Comparison of ENCODE assay signal across 8 mouse cellular contexts in the genomic region with DNA sequence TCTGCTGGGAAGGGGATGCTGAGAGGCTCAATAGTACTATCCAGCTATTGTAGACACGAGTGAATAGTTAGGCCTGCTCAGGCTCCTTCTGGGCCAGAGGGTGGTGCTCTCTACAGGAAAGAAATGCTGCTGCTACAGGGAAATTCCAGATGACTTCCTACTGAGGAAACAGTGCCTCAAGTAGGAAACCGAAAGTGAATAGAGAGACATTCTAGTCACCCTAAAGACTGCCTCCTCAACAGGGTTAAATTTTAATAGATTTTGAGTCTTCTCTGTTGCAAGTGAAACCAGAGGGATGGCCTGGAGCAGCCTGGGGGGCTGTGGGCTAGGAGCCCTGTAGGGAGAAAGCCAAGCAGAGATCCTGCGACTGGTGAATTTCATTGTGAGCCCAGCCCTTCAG. TPM values are rescaled to one million over a fixed set of nuclear protein-coding genes. Genes with fewer than 3 reads are reported as not detected.
DNase-seq lines count a peak whose midpoint lies in the region; ATAC-seq and TF ChIP-seq lines count a peak whose summit lies in the region.

No protein-coding gene starts in this region.

- H3K4me3 ChIP-seq in midbrain, postnatal 0 days (ENCODE audit: low read depth, low read length): no peak overlapping the region
- H3K4me3 ChIP-seq in midbrain, embryonic 11.5 days (ENCODE audit: low read depth, low read length): no peak overlapping the region
- 0 out of 2 replicates have a peak overlapping the region, but pooled peaks have one; percentile 10 for H3K4me3 ChIP-seq in heart, embryonic 11.5 days (ENCODE audit: low read depth, low read length)

- ATAC-seq in midbrain, postnatal 0 days (ENCODE audit: low FRiP score): no peak
- no peak for ATAC-seq in midbrain, embryonic 11.5 days (ENCODE audit: low FRiP score)
- 0 out of 2 replicates have a peak, but pooled peaks have one; percentile 33 for ATAC-seq in heart, embryonic 11.5 days (replicated peaks; ENCODE audit: insufficient number of reproducible peaks, low FRiP score, low TSS enrichment)

- H3K9me3 ChIP-seq in midbrain, postnatal 0 days (ENCODE audit: low read length): no peaks in the 10 kb centered on the region
- no peaks in the 10 kb centered on the region for H3K9me3 ChIP-seq in midbrain, embryonic 11.5 days (ENCODE audit: control insufficient read depth, low read length)
- H3K9me3 ChIP-seq in heart, embryonic 11.5 days (replicated peaks; ENCODE audit: control insufficient read depth, low read length): no peaks in the 10 kb centered on the region

- 37% methylated on average over 3 of the region's 3 CpGs for WGBS in midbrain, postnatal 0 days
- 43% methylated on average over 3 of the region's 3 CpGs for WGBS in midbrain, embryonic 11.5 days
- 23% methylated on average over 3 of the region's 3 CpGs for WGBS in heart, embryonic 11.5 days (ENCODE audit: insufficient replicate concordance)

- TF ChIP-seq CTCF in midbrain, postnatal 0 days (IDR thresholded peaks at IDR 0.05): peak; percentile 22; the same call in 1 of the 2 replicates

- no peak overlapping the region for H3K27ac ChIP-seq in midbrain, postnatal 0 days (ENCODE audit: low read depth, low read length)
- no peak overlapping the region for H3K27ac ChIP-seq in midbrain, embryonic 11.5 days (ENCODE audit: low read depth, low read length)
- H3K27ac ChIP-seq in heart, embryonic 11.5 days (ENCODE audit: low read depth, low read length): no peak overlapping the region

- intact Hi-C loops in left cerebral cortex, postnatal 10 days (cut with DNase I): no loop called here

- H3K36me3 ChIP-seq in midbrain, postnatal 0 days (ENCODE audit: insufficient read depth, low read length): no peaks in the 10 kb centered on the region
- H3K36me3 ChIP-seq in midbrain, embryonic 11.5 days (ENCODE audit: control insufficient read depth, insufficient read depth, low read length): no peaks in the 10 kb centered on the region
- no peaks in the 10 kb centered on the region for H3K36me3 ChIP-seq in heart, embryonic 11.5 days (ENCODE audit: control insufficient read depth, insufficient read depth, low read length)
- H3K36me3 ChIP-seq in splenic B cell, adult 2 months (ENCODE audit: control insufficient read depth, insufficient read depth, low read length, poor library complexity, severe bottlenecking): peaks cover 7% of the 10 kb centered on the region; the same call in 1 of the 2 replicates

- H3K9ac ChIP-seq in midbrain, postnatal 0 days (replicated peaks; ENCODE audit: low read length, poor library complexity, severe bottlenecking): no peak overlapping the region
- H3K9ac ChIP-seq in midbrain, embryonic 11.5 days (ENCODE audit: low read length): no peak overlapping the region
- no peak overlapping the region for H3K9ac ChIP-seq in heart, embryonic 11.5 days (ENCODE audit: low read depth, low read length)

- no peaks in the 10 kb centered on the region for H3K4me1 ChIP-seq in midbrain, postnatal 0 days (ENCODE audit: insufficient read depth, low read length)
- no peaks in the 10 kb centered on the region; the same call in 1 of the 2 replicates for H3K4me1 ChIP-seq in midbrain, embryonic 11.5 days (ENCODE audit: control insufficient read depth, insufficient read depth, low read length)
- H3K4me1 ChIP-seq in heart, embryonic 11.5 days (ENCODE audit: control insufficient read depth, insufficient read depth, low read length): peaks cover 4% of the 10 kb centered on the region; the same call in 1 of the 2 replicates

- no peak overlapping the region for H3K4me2 ChIP-seq in midbrain, postnatal 0 days (ENCODE audit: low read depth, low read length, poor library complexity, severe bottlenecking)
- no peak overlapping the region for H3K4me2 ChIP-seq in midbrain, embryonic 11.5 days
- peak overlapping the region; percentile 38 for H3K4me2 ChIP-seq in heart, embryonic 11.5 days

- peaks cover 15% of the 10 kb centered on the region for H3K27me3 ChIP-seq in midbrain, postnatal 0 days (ENCODE audit: insufficient read depth, low read length)
- H3K27me3 ChIP-seq in midbrain, embryonic 11.5 days (ENCODE audit: control insufficient read depth, insufficient read depth, low read length): peaks cover 20% of the 10 kb centered on the region
- peaks cover 25% of the 10 kb centered on the region for H3K27me3 ChIP-seq in heart, embryonic 11.5 days (ENCODE audit: control insufficient read depth, insufficient read depth, low read length)
- no peaks in the 10 kb centered on the region for H3K27me3 ChIP-seq in splenic B cell, adult 2 months (ENCODE audit: control insufficient read depth, insufficient read depth, low read length, poor library complexity, severe bottlenecking)

- no peak for DNase-seq in midbrain, postnatal 0 days (ENCODE audit: low spot score)
- DNase-seq in midbrain, embryonic 11.5 days (ENCODE audit: low spot score, missing footprints): no peak
- peak; percentile 39 to 55 for DNase-seq in kidney, postnatal 36 days
- DNase-seq in splenic B cell, adult 2 months (ENCODE audit: low read depth, low spot score): peak; percentile 55
- no peak for DNase-seq in testis, postnatal 10 days (ENCODE audit: low spot score)
- no peak for DNase-seq in left cerebral cortex, postnatal 10 days (ENCODE audit: extremely low spot score in 1 of 2, low spot score in 2 of 2)
- no peak for DNase-seq in right cerebral cortex, adult 18-20 months

RNA-seq across cellular contexts. Expression of a gene that starts 2.2 kb away (rescaled TPM):
- total RNA-seq in midbrain, postnatal 0 days (2014; rRNA removed): 0.85 and 1.2 TPM in 2 replicates
- polyA plus RNA-seq in midbrain, postnatal 0 days (2015; fragmentation: Nextera tagmentation; extraction: Ambion mirVana): 0.22 and 0.27 TPM in 2 replicates
- 0.33 and 0.37 TPM in 2 replicates for polyA plus RNA-seq in midbrain, embryonic 11.5 days (2014; fragmentation: Nextera tagmentation; extraction: Ambion mirVana)
- polyA plus RNA-seq in heart, embryonic 11.5 days (2014; fragmentation: Nextera tagmentation; extraction: Ambion mirVana): 0.29 and 0.35 TPM in 2 replicates
- under 1 TPM; 0.54 to 0.89 TPM for total RNA-seq in left cerebral cortex, postnatal 10 days (2021)

Comparison
In these comparisons a context has a peak if more than half of its experiments do, and no peak if none do; other contexts are left out.
1. DNase-seq: peak in kidney, postnatal 36 days (2 of 2) and splenic B cell, adult 2 months (single experiment); none in midbrain, postnatal 0 days (single experiment), midbrain, embryonic 11.5 days (single experiment), testis, postnatal 10 days (single experiment), left cerebral cortex, postnatal 10 days (0 of 2) and right cerebral cortex, adult 18-20 months (single experiment).